Mouse (Mus musculus): ENCODE data around the gene Slc3a2. TPM values are rescaled to one million over a fixed set of nuclear protein-coding genes. Genes with fewer than 3 reads are reported as not detected.
A peak's percentile ranks its signal among the peaks of the same experiment; 100 is the strongest.

Slc3a2 gene
- total and polyA plus RNA-seq, 3 experiments = 269 to 478 (median 284) TPM

- dilution Hi-C loops (cut with MboI; ENCODE audit: extremely low pct_ligation_motif_present, extremely low pct_unique_long_range_greater_than_20kb, low sequenced_read_pairs) (no loop called here), in situ Hi-C loops (cut with MboI; ENCODE audit: low pct_ligation_motif_present, low pct_unique_long_range_greater_than_20kb, low sequenced_read_pairs) (no loop called here)
- Histone ChIP-seq H3K36me3 (replicated peaks in 1 of 2; ENCODE audit: control insufficient read depth in 1 of 2, insufficient read depth in 1 of 2, low read length in 1 of 2) (peaks cover 32 to 41% of the 10 kb centered on the region in 2 experiments), H3K9me3 (replicated peaks; ENCODE audit: low read length) (no peaks in the 10 kb centered on the region), H3K27me3 (replicated peaks) (no peaks in the 10 kb centered on the region), H3K79me2 (replicated peaks; ENCODE audit: control insufficient read depth, extremely low read depth, insufficient read depth, poor library complexity, severe bottlenecking) (peaks cover 45% of the 10 kb centered on the region), H3K4me2 (ENCODE audit: insufficient read depth, low read depth, poor library complexity, severe bottlenecking) (peak overlapping the region; percentile 97), H3K9ac (ENCODE audit: insufficient read depth, low read depth) (peak overlapping the region; percentile 80), H3K4me3 (replicated peaks in 1 of 3; ENCODE audit: low read depth in 2 of 3, low read length in 2 of 3, poor library complexity in 1 of 3) (no peak overlapping the region), H3K27ac (ENCODE audit: insufficient read depth, low read depth) (no peak overlapping the region), H3K4me1 (ENCODE audit: control insufficient read depth in 1 of 2, insufficient read depth in 2 of 2) (peaks cover 0 to 26% of the 10 kb centered on the region in 2 experiments; a peak in 2 of 4 replicates)
- TF ChIP-seq MEF2A (IDR thresholded peaks at IDR 0.05; ENCODE audit: borderline replicate concordance, low read depth, low read length) = no peak
- TF ChIP-seq MYC (IDR thresholded peaks at IDR 0.05; ENCODE audit: low read depth, low read length) = no peak
- TF ChIP-seq PAX5 (IDR thresholded peaks at IDR 0.05; ENCODE audit: low read length) = no peak
- TF ChIP-seq SMC3 (IDR thresholded peaks at IDR 0.05; ENCODE audit: low read depth, low read length) = no peak
- no peak for DNase-seq (ENCODE audit: extremely low read depth)
These were observed 32.5 kb upstream of the Slc3a2 start for GRCm38 (mm10) chr19:8755652-8756051.

GRCm38 (mm10) chr19:8747368-8747767 lies 24.2 kb upstream of the Slc3a2 start:
- in situ Hi-C loops (cut with MboI; ENCODE audit: low pct_ligation_motif_present, low pct_unique_long_range_greater_than_20kb, low sequenced_read_pairs) = loop anchor here (25.0 kb wide), 1 partner anchor 365 kb away; no protein-coding TSS in a partner anchor

GRCm38 (mm10) chr19:8745382-8745781 lies 22.2 kb upstream of the Slc3a2 start:
- peaks cover 20% of the 10 kb centered on the region for H3K79me2 ChIP-seq (replicated peaks; ENCODE audit: control insufficient read depth, extremely low read depth, insufficient read depth, poor library complexity, severe bottlenecking)
- DNase-seq (ENCODE audit: extremely low read depth) = no peak
- dilution Hi-C loops (cut with MboI; ENCODE audit: extremely low pct_ligation_motif_present, extremely low pct_unique_long_range_greater_than_20kb, low sequenced_read_pairs) (no loop called here), in situ Hi-C loops (cut with MboI; ENCODE audit: low pct_ligation_motif_present, low pct_unique_long_range_greater_than_20kb, low sequenced_read_pairs) (loop anchor here (25.0 kb wide), 1 partner anchor 367 kb away; no protein-coding TSS in a partner anchor)
- H3K36me3 ChIP-seq (replicated peaks in 1 of 2; ENCODE audit: control insufficient read depth in 1 of 2, insufficient read depth in 1 of 2, low read length in 1 of 2) = peaks cover 60 to 82% of the 10 kb centered on the region in 2 experiments
- no peak overlapping the region for H3K4me3 ChIP-seq (replicated peaks in 1 of 3; ENCODE audit: low read depth in 2 of 3, low read length in 2 of 3, poor library complexity in 1 of 3)
- no peaks in the 10 kb centered on the region for H3K9me3 ChIP-seq (replicated peaks; ENCODE audit: low read length)
- no peak overlapping the region for H3K9ac ChIP-seq (ENCODE audit: insufficient read depth, low read depth)
- no peaks in the 10 kb centered on the region for H3K27me3 ChIP-seq (replicated peaks)
- no peak for TF ChIP-seq IRF4 (IDR thresholded peaks at IDR 0.05; ENCODE audit: low read depth, low read length)
- no peak for TF ChIP-seq POLR2A (IDR thresholded peaks at IDR 0.05; ENCODE audit: low read depth, low read length)
- no peak for TF ChIP-seq NELFE (IDR thresholded peaks at IDR 0.05; ENCODE audit: low read depth, low read length)
- no peak for TF ChIP-seq HCFC1 (IDR thresholded peaks at IDR 0.05; ENCODE audit: low read depth, low read length)
- no peak for TF ChIP-seq MEF2A (IDR thresholded peaks at IDR 0.05; ENCODE audit: borderline replicate concordance, low read depth, low read length)
- TF ChIP-seq NRF1 (IDR thresholded peaks at IDR 0.05; ENCODE audit: low read depth, low read length) = no peak
- no peak for TF ChIP-seq USF2 (conservative IDR thresholded peaks at IDR 0.05; ENCODE audit: low read depth, low read length)
- no peak for TF ChIP-seq ZC3H11A (IDR thresholded peaks at IDR 0.05; ENCODE audit: low read depth, low read length)
- no peak for TF ChIP-seq ZNF384 (IDR thresholded peaks at IDR 0.05; ENCODE audit: low read depth, low read length)
- TF ChIP-seq JUND (conservative IDR thresholded peaks at IDR 0.05; ENCODE audit: low read depth, low read length) = no peak
- no peak for TF ChIP-seq MYC (IDR thresholded peaks at IDR 0.05; ENCODE audit: low read depth, low read length)
- no peak for TF ChIP-seq E2F4 (IDR thresholded peaks at IDR 0.05; ENCODE audit: insufficient replicate concordance, low read depth, low read length)
- TF ChIP-seq SIN3A (IDR thresholded peaks at IDR 0.05; ENCODE audit: low read length) = no peak
- TF ChIP-seq ZKSCAN1 (IDR thresholded peaks at IDR 0.05; ENCODE audit: borderline replicate concordance, low read depth, low read length) = no peak
- no peak for TF ChIP-seq CTCF (conservative IDR thresholded peaks at IDR 0.05 in 1 of 2, IDR thresholded peaks at IDR 0.05 in 1 of 2; ENCODE audit: low read depth in 2 of 2, low read length in 2 of 2)
- TF ChIP-seq BHLHE40 (IDR thresholded peaks at IDR 0.05; ENCODE audit: low read depth, low read length) = no peak
- no peak for TF ChIP-seq UBTF (IDR thresholded peaks at IDR 0.05; ENCODE audit: low read depth, low read length)
- TF ChIP-seq CHD1 (IDR thresholded peaks at IDR 0.05; ENCODE audit: low read depth, low read length) = no peak
- no peak for TF ChIP-seq ZMIZ1 (IDR thresholded peaks at IDR 0.05; ENCODE audit: low read depth, low read length)
- TF ChIP-seq SMC3 (IDR thresholded peaks at IDR 0.05; ENCODE audit: low read depth, low read length) = no peak
- H3K4me2 ChIP-seq (ENCODE audit: insufficient read depth, low read depth, poor library complexity, severe bottlenecking) = no peak overlapping the region
- H3K4me1 ChIP-seq (ENCODE audit: control insufficient read depth in 1 of 2, insufficient read depth in 2 of 2) = peaks cover 9 to 21% of the 10 kb centered on the region in 2 experiments
- H3K27ac ChIP-seq (ENCODE audit: insufficient read depth, low read depth) = no peak overlapping the region

More at GRCm38 (mm10) chr19:8747368-8747767, 24.2 kb upstream of the Slc3a2 start:
- Histone ChIP-seq H3K36me3 (replicated peaks in 1 of 2; ENCODE audit: control insufficient read depth in 1 of 2, insufficient read depth in 1 of 2, low read length in 1 of 2) (peaks cover 71 to 91% of the 10 kb centered on the region in 2 experiments), H3K9me3 (replicated peaks; ENCODE audit: low read length) (no peaks in the 10 kb centered on the region), H3K9ac (ENCODE audit: insufficient read depth, low read depth) (no peak overlapping the region), H3K27ac (ENCODE audit: insufficient read depth, low read depth) (no peak overlapping the region), H3K4me3 (replicated peaks in 1 of 3; ENCODE audit: low read depth in 2 of 3, low read length in 2 of 3, poor library complexity in 1 of 3) (no peak overlapping the region), H3K79me2 (replicated peaks; ENCODE audit: control insufficient read depth, extremely low read depth, insufficient read depth, poor library complexity, severe bottlenecking) (peaks cover 13% of the 10 kb centered on the region), H3K4me1 (ENCODE audit: control insufficient read depth in 1 of 2, insufficient read depth in 2 of 2) (peaks cover 4 to 13% of the 10 kb centered on the region in 2 experiments), H3K4me2 (ENCODE audit: insufficient read depth, low read depth, poor library complexity, severe bottlenecking) (no peak overlapping the region), H3K27me3 (replicated peaks) (no peaks in the 10 kb centered on the region)
- no peak for DNase-seq (ENCODE audit: extremely low read depth)
- dilution Hi-C loops (cut with MboI; ENCODE audit: extremely low pct_ligation_motif_present, extremely low pct_unique_long_range_greater_than_20kb, low sequenced_read_pairs) = no loop called here
- no peak for TF ChIP-seq BHLHE40 (IDR thresholded peaks at IDR 0.05; ENCODE audit: low read depth, low read length)
- peak in 1 of 2 experiments; percentile 53; a peak in 2 of 4 replicates for TF ChIP-seq CTCF (conservative IDR thresholded peaks at IDR 0.05 in 1 of 2, IDR thresholded peaks at IDR 0.05 in 1 of 2; ENCODE audit: low read depth in 2 of 2, low read length in 2 of 2)
- TF ChIP-seq MAFK (IDR thresholded peaks at IDR 0.05; ENCODE audit: insufficient replicate concordance, low read length) = no peak
- TF ChIP-seq RAD21 (IDR thresholded peaks at IDR 0.05; ENCODE audit: low read depth, low read length) = peak; percentile 22
- TF ChIP-seq NELFE (IDR thresholded peaks at IDR 0.05; ENCODE audit: low read depth, low read length) = no peak
- TF ChIP-seq MAZ (IDR thresholded peaks at IDR 0.05; ENCODE audit: low read depth, low read length) = 0 out of 2 replicates have a peak, but pooled peaks have one; percentile 45
- TF ChIP-seq IRF4 (IDR thresholded peaks at IDR 0.05; ENCODE audit: low read depth, low read length) = no peak
- TF ChIP-seq MYC (IDR thresholded peaks at IDR 0.05; ENCODE audit: low read depth, low read length) = 0 out of 2 replicates have a peak, but pooled peaks have one; percentile 17
- peak; percentile 28 for TF ChIP-seq SMC3 (IDR thresholded peaks at IDR 0.05; ENCODE audit: low read depth, low read length)
- peak; percentile 90 for TF ChIP-seq ZNF384 (IDR thresholded peaks at IDR 0.05; ENCODE audit: low read depth, low read length)
- TF ChIP-seq USF1 (IDR thresholded peaks at IDR 0.05; ENCODE audit: low read depth, low read length) = no peak
- no peak for TF ChIP-seq NRF1 (IDR thresholded peaks at IDR 0.05; ENCODE audit: low read depth, low read length)
- no peak for TF ChIP-seq ETS1 (conservative IDR thresholded peaks at IDR 0.05; ENCODE audit: low read depth, low read length)

All from CH12.LX (cell line).